Mouse (Mus musculus): ENCODE data around the gene Fnbp1. TPM values are rescaled to one million over a fixed set of nuclear protein-coding genes. Genes with fewer than 3 reads are reported as not detected.

Fnbp1 gene
- total and polyA plus RNA-seq, 3 experiments: 38.1 to 79.6 (median 77.8) TPM

DNA sequence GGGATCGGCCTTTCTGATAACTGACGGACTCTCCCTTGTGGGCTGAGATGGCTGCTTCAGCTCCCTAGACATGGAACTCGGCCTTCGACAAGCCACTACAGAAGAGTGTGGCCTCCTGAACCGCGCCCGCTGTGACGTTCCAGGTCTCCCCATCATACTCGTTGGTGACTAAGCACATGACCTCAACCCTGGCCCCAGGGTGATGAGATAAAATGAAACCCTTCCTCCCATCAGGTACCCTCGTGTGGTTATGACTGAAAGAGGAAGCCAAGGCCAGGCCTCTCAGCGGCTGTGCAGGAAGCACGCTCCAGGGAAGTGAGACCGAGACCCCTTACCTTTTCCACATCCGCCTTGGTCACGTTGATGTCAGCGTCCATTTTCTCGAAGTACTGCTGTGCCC is 59.2 kb downstream of the Fnbp1 start:
- DNase-seq (ENCODE audit: low spot score): peak; percentile 55
- Histone ChIP-seq H3K4me1 (ENCODE audit: insufficient read depth, low read depth, low read length) (peaks cover 42% of the 10 kb centered on the region), H3K27me3 (ENCODE audit: insufficient read depth, low read length) (no peaks in the 10 kb centered on the region), H3K36me3 (replicated peaks) (peaks cover 90% of the 10 kb centered on the region), H3K4me3 (ENCODE audit: low read depth, low read length) (peak overlapping the region; percentile 31; the same call in 1 of the 2 replicates), H3K9me3 (replicated peaks) (peaks cover 5% of the 10 kb centered on the region)
- ATAC-seq (ENCODE audit: extremely low read depth, insufficient number of reproducible peaks, low FRiP score, poor library complexity, severe bottlenecking): peak; percentile 84
- TF ChIP-seq GATA2 (IDR thresholded peaks at IDR 0.05; ENCODE audit: borderline replicate concordance, low read depth, low read length) (no peak), POLR2AphosphoS5 (IDR thresholded peaks at IDR 0.05; ENCODE audit: insufficient replicate concordance, low read depth, low read length) (no peak), TAL1 (conservative IDR thresholded peaks at IDR 0.05; ENCODE audit: low read depth, low read length) (no peak), GATA1 (IDR thresholded peaks at IDR 0.05; ENCODE audit: borderline replicate concordance, low read length) (no peak), CTCF (IDR thresholded peaks at IDR 0.05; ENCODE audit: low read depth, low read length) (no peak)

GRCm38 (mm10) chr2:31081349-31081748 is 60.5 kb downstream of the Fnbp1 start:
- Histone ChIP-seq H3K9me3 (replicated peaks) (peaks cover 5% of the 10 kb centered on the region), H3K4me3 (ENCODE audit: low read depth, low read length) (no peak overlapping the region), H3K4me1 (ENCODE audit: insufficient read depth, low read depth, low read length) (peaks cover 42% of the 10 kb centered on the region), H3K27me3 (ENCODE audit: insufficient read depth, low read length) (no peaks in the 10 kb centered on the region), H3K36me3 (replicated peaks) (peaks cover 91% of the 10 kb centered on the region)
- peak; percentile 71 for DNase-seq (ENCODE audit: low spot score)
- peak; percentile 77 for ATAC-seq (ENCODE audit: extremely low read depth, insufficient number of reproducible peaks, low FRiP score, poor library complexity, severe bottlenecking)
- no peak for TF ChIP-seq CTCF (IDR thresholded peaks at IDR 0.05; ENCODE audit: low read depth, low read length)
- TF ChIP-seq GATA1 (IDR thresholded peaks at IDR 0.05; ENCODE audit: borderline replicate concordance, low read length): no peak
- TF ChIP-seq POLR2AphosphoS5 (IDR thresholded peaks at IDR 0.05; ENCODE audit: insufficient replicate concordance, low read depth, low read length): no peak
- 0 out of 2 replicates have a peak, but pooled peaks have one; percentile 5 for TF ChIP-seq TAL1 (conservative IDR thresholded peaks at IDR 0.05; ENCODE audit: low read depth, low read length)

DNA sequence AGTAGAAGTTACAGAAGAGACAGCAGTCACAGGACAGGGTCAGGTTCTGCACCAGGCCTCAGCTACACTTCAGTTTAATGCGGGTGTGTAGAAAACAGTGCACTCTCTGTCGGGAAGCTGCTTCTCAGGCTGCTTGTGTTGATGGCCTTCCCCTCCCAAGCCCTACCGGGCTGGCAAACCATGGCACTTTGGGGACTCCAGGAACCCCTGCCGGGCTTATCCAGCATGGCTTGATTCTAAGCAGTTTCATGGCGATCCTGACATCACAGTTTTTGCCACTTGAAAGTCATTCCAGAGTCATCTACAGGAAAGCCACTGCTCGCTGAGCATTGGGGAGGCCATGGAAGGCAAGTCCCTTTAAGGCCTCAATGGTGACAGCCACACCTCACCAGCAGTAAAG is 62.7 kb downstream of the Fnbp1 start:
- TF ChIP-seq TAL1 (conservative IDR thresholded peaks at IDR 0.05; ENCODE audit: low read depth, low read length) (no peak), GATA2 (IDR thresholded peaks at IDR 0.05; ENCODE audit: borderline replicate concordance, low read depth, low read length) (no peak), CTCF (IDR thresholded peaks at IDR 0.05; ENCODE audit: low read depth, low read length) (no peak)
- Histone ChIP-seq H3K4me1 (ENCODE audit: insufficient read depth, low read depth, low read length) (peaks cover 42% of the 10 kb centered on the region), H3K9me3 (replicated peaks) (peaks cover 3% of the 10 kb centered on the region), H3K36me3 (replicated peaks) (peaks cover 85% of the 10 kb centered on the region), H3K4me3 (ENCODE audit: low read depth, low read length) (no peak overlapping the region), H3K27me3 (ENCODE audit: insufficient read depth, low read length) (no peaks in the 10 kb centered on the region)
- ATAC-seq (ENCODE audit: extremely low read depth, insufficient number of reproducible peaks, low FRiP score, poor library complexity, severe bottlenecking): no peak
- DNase-seq (ENCODE audit: low spot score): no peak

DNA sequence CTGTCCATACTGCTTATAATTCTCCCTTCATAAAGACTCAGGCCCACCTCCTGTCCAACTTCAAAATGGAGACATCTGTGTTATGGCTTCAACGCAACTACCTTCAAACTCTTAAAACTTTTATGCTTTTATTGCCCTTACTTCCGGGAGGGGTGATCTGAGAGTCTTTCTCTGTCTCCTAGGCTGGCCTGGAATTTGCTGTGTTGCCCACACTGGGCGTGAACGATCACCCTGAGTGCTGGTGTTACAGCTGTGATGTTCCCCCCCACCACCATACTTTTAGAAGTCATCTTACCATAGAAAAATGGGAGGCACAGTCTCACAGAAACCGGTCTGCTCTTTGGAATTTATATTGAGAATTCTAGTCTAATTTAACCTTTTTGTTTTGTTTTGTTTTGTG is 64.2 kb downstream of the Fnbp1 start:
- peaks cover 85% of the 10 kb centered on the region for H3K36me3 ChIP-seq (replicated peaks)
- H3K9me3 ChIP-seq (replicated peaks): no peaks in the 10 kb centered on the region
- no peak for TF ChIP-seq CTCF (IDR thresholded peaks at IDR 0.05; ENCODE audit: low read depth, low read length)
- TF ChIP-seq POLR2AphosphoS5 (IDR thresholded peaks at IDR 0.05; ENCODE audit: insufficient replicate concordance, low read depth, low read length): no peak
- TF ChIP-seq GATA1 (IDR thresholded peaks at IDR 0.05; ENCODE audit: borderline replicate concordance, low read length): no peak
- no peak for TF ChIP-seq GATA2 (IDR thresholded peaks at IDR 0.05; ENCODE audit: borderline replicate concordance, low read depth, low read length)
- no peak for TF ChIP-seq TAL1 (conservative IDR thresholded peaks at IDR 0.05; ENCODE audit: low read depth, low read length)
- H3K4me1 ChIP-seq (ENCODE audit: insufficient read depth, low read depth, low read length): peaks cover 32% of the 10 kb centered on the region
- H3K4me3 ChIP-seq (ENCODE audit: low read depth, low read length): no peak overlapping the region
- DNase-seq (ENCODE audit: low spot score) (no peak), ATAC-seq (ENCODE audit: extremely low read depth, insufficient number of reproducible peaks, low FRiP score, poor library complexity, severe bottlenecking) (no peak)
- H3K27me3 ChIP-seq (ENCODE audit: insufficient read depth, low read length): no peaks in the 10 kb centered on the region

GRCm38 (mm10) chr2:31076351-31077140 is 65.3 kb downstream of the Fnbp1 start:
- no peak for ATAC-seq (ENCODE audit: extremely low read depth, insufficient number of reproducible peaks, low FRiP score, poor library complexity, severe bottlenecking)
- no peak overlapping the region for H3K4me3 ChIP-seq (ENCODE audit: low read depth, low read length)

DNA sequence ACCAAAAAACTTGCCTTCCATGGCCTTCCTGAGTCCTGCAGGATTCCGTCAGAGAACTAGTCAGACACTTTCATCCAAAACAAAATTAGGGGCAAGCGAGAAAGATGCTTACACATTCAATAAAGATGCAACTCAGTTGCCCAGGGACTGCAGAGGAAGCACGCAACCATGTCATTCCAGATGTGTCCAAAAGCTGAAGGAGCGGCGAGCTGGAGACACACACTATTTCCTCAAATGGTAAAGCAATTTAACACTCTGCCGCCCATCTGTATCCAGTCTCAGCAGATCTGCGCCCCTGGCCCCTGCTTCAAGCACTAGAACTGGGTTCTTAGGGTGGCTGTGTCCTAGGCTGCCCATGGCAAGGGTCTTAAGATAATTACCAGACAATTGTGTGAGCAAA is 66.0 kb downstream of the Fnbp1 start:
- Histone ChIP-seq H3K36me3 (replicated peaks) (peaks cover 90% of the 10 kb centered on the region), H3K4me3 (ENCODE audit: low read depth, low read length) (no peak overlapping the region), H3K9me3 (replicated peaks) (no peaks in the 10 kb centered on the region), H3K27me3 (ENCODE audit: insufficient read depth, low read length) (no peaks in the 10 kb centered on the region), H3K4me1 (ENCODE audit: insufficient read depth, low read depth, low read length) (peaks cover 17% of the 10 kb centered on the region)
- no peak for DNase-seq (ENCODE audit: low spot score)
- ATAC-seq (ENCODE audit: extremely low read depth, insufficient number of reproducible peaks, low FRiP score, poor library complexity, severe bottlenecking): no peak
- no peak for TF ChIP-seq POLR2AphosphoS5 (IDR thresholded peaks at IDR 0.05; ENCODE audit: insufficient replicate concordance, low read depth, low read length)
- no peak for TF ChIP-seq CTCF (IDR thresholded peaks at IDR 0.05; ENCODE audit: low read depth, low read length)
- no peak for TF ChIP-seq GATA1 (IDR thresholded peaks at IDR 0.05; ENCODE audit: borderline replicate concordance, low read length)
- TF ChIP-seq TAL1 (conservative IDR thresholded peaks at IDR 0.05; ENCODE audit: low read depth, low read length): no peak
- no peak for TF ChIP-seq GATA2 (IDR thresholded peaks at IDR 0.05; ENCODE audit: borderline replicate concordance, low read depth, low read length)

More at GRCm38 (mm10) chr2:31076351-31077140, 65.3 kb downstream of the Fnbp1 start:
- H3K27me3 ChIP-seq (ENCODE audit: insufficient read depth, low read length): no peaks in the 10 kb centered on the region
- TF ChIP-seq POLR2AphosphoS5 (IDR thresholded peaks at IDR 0.05; ENCODE audit: insufficient replicate concordance, low read depth, low read length) (no peak), CTCF (IDR thresholded peaks at IDR 0.05; ENCODE audit: low read depth, low read length) (no peak), GATA2 (IDR thresholded peaks at IDR 0.05; ENCODE audit: borderline replicate concordance, low read depth, low read length) (no peak), TAL1 (conservative IDR thresholded peaks at IDR 0.05; ENCODE audit: low read depth, low read length) (no peak), GATA1 (IDR thresholded peaks at IDR 0.05; ENCODE audit: borderline replicate concordance, low read length) (no peak)
- peaks cover 87% of the 10 kb centered on the region for H3K36me3 ChIP-seq (replicated peaks)
- no peaks in the 10 kb centered on the region for H3K9me3 ChIP-seq (replicated peaks)
- DNase-seq (ENCODE audit: low spot score): no peak
- peaks cover 22% of the 10 kb centered on the region for H3K4me1 ChIP-seq (ENCODE audit: insufficient read depth, low read depth, low read length)

All from G1E (cell line).